Mouse (Mus musculus) CD4-positive, CD25-positive, alpha-beta regulatory T cell, adult 2 months (primary cell): ENCODE measurements around the gene Fam227b.

ENCODE experiments used
- DNase-seq: peaks from one replicate; pipeline ENCODE4 v3.0.0-alpha.2; 2012; ENCODE audit warnings: low read depth, low spot score

Gene Fam227b

DNA sequence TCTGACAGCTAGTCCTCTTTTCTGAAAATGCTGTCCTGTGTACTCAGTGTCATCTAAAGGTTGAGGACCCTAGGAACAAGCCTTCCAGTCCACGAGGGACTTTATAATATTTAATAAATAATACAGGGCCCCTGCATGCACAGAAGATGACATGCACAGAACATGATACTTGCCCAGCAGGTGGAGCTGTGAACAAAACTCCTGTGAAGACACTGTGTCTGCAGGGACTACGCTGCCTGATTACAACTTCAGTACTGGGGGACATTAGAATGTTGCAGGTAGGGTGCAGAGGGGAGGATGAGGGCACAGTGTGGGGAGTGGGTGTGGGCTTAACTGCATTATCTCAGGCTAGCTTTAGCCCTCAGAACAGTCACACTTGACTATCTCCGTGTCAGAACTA, 145.7 kb downstream of the Fam227b start:
- DNase-seq, result peak; percentile 58

GRCm38 (mm10) chr2:126002291-126002690, 149.5 kb downstream of the Fam227b start:
- DNase-seq, result no peak

GRCm38 (mm10) chr2:125975808-125976345, 175.9 kb downstream of the Fam227b start:
- DNase-seq, result no peak

- DNase-seq, result no peak
These were observed 176.6 kb downstream of the Fam227b start for GRCm38 (mm10) chr2:125975206-125975605.

GRCm38 (mm10) chr2:125973207-125973606, 178.6 kb downstream of the Fam227b start:
- no peak for DNase-seq

DNA sequence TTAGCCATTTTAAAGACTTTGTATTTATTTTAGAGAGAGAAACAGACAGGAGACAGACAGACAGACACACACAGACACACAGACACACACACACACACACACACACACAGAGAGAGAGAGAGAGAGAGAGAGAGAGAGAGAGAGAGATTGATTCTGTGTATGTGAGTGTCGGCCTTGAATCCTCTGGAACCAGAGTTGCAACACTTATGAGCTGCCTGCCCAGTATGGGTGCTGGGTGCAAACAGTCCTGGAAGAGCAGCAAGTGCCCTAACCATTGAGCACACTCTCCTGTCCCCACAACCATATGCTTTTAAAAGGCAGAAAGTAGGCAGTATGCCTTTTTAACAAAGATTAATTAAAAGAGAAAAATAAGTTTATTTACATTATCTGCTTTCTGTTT, 183.0 kb downstream of the Fam227b start:
- no peak for DNase-seq

DNA sequence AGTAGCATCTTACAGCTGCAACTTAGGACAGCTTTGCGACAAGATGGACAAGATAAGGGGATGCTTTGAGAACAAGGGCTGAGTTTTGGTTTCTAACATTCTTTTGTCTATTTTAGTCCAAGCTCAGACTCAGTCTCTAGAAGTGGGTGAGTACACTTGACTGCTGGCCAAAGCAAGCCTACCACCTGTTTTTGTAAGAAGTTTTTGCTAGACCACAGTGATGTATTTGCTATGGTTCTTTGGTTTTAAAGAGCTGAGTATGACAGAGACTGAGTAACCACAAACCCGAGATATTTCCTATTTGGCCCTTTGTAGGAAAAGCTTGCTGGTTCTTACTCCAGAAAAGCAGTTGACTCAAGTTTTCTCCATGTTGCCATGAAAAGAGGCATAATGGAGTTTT, 203.6 kb downstream of the Fam227b start:
- DNase-seq, result no peak

- DNase-seq, result no peak
These were observed 208.5 kb downstream of the Fam227b start for GRCm38 (mm10) chr2:125943301-125943700.

- DNase-seq, result no peak
These were observed 210.6 kb downstream of the Fam227b start for GRCm38 (mm10) chr2:125941111-125941785.

DNA sequence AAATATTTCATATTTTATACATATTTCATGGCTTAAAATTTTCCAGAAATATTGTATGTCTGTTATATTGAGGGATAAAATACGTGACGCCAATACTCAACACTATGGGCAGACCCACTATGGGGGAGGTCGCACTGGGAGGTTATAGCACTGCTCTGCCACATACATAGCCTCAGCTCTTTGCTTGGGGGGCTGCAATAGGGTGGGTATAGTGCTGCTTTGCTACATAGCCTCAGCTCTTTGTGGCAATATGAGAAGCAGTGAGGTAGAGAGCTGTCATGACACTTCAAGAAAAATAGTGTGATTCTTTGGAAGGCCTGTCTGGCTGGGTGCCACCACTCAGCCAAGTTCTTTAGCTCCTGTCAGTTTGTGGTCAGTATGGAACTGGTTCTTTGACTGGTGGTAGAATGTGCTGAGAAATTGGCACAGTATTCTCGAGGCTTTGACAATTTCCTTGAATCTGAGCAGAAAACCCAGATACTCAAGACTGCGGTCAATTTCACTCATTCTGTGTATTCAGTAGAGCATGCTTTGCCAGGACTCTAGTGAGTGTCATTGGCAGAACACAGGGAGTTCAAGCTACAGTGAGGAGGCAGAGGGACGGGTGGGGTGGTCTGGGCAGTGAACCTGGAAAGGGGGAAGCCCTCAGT, 212.7 kb downstream of the Fam227b start:
- DNase-seq, result no peak

DNA sequence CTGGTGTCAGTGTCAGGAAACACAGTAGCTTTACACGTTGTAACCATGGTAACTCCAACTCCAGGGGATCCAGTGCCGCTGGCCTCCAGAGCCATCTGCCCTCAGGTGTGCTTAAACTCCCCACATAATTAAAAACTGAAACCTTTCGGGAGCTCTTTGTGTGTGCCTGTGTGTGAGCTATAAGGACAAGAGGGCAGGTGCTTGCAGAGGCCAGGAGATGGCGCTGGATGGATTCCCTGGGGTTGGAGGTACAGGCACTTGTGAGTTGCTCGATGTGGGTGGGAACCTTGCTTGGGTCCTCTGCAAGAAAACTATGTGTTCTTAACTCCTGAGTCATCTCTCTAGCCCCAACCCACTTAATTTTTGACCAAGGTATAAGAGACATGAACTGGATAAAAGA, 215.4 kb downstream of the Fam227b start:
- DNase-seq, result peak; percentile 7

DNA sequence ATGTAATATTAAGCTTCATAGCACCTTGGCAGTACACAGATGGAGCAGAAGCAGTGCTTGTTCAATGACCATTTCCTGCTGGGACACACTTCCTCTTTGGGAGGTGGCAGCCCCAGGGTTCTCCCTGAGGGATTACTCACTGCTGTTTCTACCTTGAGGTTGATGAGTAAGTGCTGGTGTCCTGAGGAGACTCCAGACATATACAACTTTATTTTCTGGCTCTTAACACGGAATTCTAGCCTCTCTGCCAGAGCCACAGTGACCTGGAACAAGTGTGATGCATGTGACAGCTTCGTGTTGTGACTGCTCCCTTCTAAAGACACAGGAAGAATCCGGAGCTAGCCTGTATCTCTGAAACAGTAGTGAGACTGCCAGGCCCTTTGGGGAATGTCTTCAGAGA, 217.8 kb downstream of the Fam227b start:
- DNase-seq, result no peak
